Mouse (Mus musculus) skeletal muscle tissue, postnatal 0 days (tissue): ENCODE results near the gene Ccdc17. TPM values are rescaled to one million over a fixed set of nuclear protein-coding genes. Genes with fewer than 3 reads are reported as not detected.

Source experiments
- polyA plus RNA-seq: library from polyadenylated mRNA; unstranded; fragments of >200 nt; fragmentation: Nextera tagmentation; extraction: Ambion mirVana; gene quantifications from 2 replicates; pipeline ENCODE4 v1.2.1, GENCODE M21; 2015

Ccdc17 gene
- 3.6 and 4.7 TPM in 2 replicates for polyA plus RNA-seq

DNA sequence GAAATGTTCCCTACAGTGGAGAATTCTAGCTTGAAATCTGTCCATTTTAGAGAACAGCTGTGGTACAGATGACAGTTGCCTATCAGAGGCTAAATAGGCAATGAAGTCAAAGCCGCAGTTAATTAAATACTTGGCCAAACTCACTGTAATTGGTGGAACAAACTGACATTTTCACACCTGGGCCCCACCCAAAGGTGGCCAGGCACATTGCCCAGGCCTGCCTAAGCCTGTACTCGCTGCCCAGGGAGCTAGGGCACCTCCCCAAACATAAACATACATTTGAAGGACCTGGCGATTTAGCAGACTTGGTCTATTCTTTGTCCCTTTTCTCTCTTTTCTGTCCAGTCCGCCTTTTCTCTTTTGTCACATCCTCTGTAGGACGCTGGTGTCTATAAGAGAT lies at the start of gene Ccdc17:
Ccdc17 (plus strand) TSS at position 276 of the 400 bp plus-strand sequence.

DNA sequence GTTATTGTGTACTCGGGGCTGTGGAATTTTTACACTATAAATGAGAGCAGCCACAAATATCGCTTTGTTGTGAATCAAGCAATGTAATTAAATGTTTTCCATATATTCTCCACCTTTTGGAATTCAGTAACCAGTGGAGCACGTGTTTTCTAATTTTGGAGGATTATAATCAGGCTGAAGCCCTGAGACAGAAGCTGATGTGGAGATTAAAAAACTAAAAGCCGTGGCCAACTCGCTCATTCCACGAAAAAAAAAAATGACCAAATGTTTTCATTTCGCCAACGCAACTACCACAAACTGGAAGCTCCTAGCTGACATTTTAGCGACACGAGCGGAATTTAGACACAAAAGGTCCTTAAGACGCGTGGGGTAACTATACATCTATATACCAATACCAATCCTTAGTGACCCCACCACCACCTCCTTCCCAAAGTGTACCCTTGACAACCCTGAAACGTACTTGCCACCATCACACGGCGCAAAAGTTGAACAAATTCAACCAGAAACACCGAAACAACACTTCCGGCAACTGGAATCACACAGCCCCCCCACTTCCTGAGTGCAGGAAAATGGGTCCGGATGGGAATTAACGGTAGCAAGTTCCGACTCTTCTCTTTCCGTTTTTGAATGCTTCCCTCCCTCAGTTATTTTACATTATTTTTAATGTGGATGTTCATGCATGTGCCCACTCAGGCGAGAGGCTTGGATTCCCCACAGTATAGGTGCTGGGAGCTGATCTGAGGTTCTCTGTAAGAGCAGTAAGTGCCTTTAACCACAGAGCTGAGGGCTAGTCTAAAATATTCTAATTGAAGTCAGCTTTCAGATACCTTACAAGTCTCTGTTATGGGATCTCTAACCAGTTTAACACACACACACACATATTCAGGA lies 40.8 kb upstream of the Ccdc17 start, which contains the start of gene Tmem69:
Tmem69 (minus strand) TSS at position 524 of the 888 bp plus-strand sequence.

DNA sequence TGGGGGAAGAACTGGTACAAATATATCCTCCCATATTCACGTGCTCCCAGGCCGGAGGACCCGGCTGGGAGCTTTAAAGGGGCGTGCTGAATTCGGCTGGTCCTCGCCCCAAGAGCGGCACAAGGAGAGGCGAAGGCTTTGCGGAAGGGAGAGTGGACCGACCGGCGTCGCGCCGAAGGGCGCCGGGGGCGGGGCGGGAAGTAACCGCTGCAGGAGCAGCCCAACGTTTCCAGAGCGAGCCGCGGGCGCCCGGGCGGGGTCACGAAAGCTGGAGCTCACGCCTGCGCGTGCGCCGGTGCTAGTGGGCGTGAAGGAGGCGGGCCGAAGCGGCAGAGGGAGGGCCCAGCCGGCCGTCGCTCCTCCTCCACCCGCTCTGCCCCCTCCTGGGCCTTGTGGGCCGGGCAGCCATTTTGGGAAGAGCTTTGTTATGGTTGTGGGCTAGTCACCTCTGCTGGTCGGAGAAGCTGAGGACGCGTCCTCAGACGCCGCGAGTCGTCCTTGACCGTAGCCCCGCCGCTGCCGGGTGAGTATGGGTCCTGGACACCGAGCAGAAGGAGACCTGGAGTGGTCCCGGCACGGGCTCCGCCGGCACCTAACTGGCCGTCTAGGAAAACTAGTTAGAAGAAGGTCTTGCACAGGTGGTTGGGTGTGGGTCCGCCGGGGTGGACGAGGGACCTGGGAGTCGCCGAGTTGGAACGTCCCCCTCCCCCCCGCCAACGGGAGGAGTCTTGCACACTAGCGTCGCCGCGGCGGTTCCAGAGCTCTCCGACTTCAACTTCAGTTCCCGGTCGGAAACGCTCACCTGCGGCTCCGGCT lies 38.9 kb upstream of the Ccdc17 start, which contains the start of gene Gpbp1l1:
Gpbp1l1 (plus strand) TSS at position 353 of the 816 bp plus-strand sequence.

DNA sequence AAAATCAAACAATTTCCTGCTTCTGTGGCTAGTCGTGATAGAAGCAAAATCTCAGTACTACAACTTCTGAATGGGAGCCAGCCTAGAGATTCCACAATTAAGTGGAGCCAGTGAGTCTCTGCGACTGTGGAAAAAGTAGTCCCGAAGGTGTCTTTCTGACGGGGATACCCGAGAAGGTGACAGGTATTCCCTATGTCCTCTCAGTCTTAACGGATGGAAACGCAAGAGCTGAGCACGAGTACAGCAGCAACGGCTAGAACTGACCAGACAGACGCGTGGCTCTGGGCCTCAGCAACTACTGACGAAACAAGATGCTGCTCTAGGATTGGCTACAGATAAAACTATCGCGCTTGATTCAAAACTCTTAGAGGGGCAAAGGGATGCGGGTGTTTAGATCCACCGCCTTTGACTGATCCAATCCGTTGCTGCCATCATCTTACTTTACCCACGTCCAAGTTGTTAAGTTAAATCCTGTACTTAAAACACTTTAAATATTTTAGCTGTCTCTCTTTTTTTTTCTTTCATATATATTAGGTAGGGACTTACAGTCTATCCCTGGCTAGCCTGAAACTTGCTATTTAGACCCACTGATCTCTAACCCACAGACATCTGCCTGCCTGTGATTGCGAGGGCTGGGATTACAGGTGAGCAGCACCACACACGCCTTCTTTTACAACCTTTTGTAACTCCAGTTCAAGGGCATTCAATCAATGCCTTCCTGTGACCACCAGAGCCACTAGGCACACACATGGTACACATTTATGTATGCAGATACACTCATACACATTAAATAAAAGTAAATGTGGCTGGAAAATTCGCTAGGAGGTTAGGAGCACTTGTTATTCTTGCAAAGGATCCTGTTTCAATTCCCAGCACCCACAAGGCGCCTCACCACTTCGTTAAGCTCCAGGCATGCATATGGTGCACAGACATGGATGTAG lies 31.5 kb downstream of the Ccdc17 start, which contains the start of gene Nasp:
Nasp (minus strand) TSS at position 220 of the 941 bp plus-strand sequence.

Other genes starting within 250 kb of the Ccdc17 start
- gene Mast2, start 132.5 kb upstream of the Ccdc17 start, polyA plus RNA-seq = 20.7 and 24.9 TPM in 2 replicates
- gene Ipp, start 89.1 kb upstream of the Ccdc17 start, polyA plus RNA-seq = 13.9 and 14.0 TPM in 2 replicates
- gene Tmem69, start 40.7 kb upstream of the Ccdc17 start, polyA plus RNA-seq = 22.3 and 24.0 TPM in 2 replicates
- gene Gpbp1l1, start 39.0 kb upstream of the Ccdc17 start, polyA plus RNA-seq = 20.5 and 22.0 TPM in 2 replicates
- 19.7 and 26.7 TPM in 2 replicates for gene Nasp, start 31.3 kb downstream of the Ccdc17 start, polyA plus RNA-seq
- 409 and 505 TPM in 2 replicates for gene Akr1a1, start 55.0 kb downstream of the Ccdc17 start, polyA plus RNA-seq
- gene Prdx1, start 88.9 kb downstream of the Ccdc17 start, polyA plus RNA-seq = 559 and 700 TPM in 2 replicates
- gene Mmachc, start 111.8 kb downstream of the Ccdc17 start, polyA plus RNA-seq = 21.8 and 23.0 TPM in 2 replicates
- gene Ccdc163, start 111.9 kb downstream of the Ccdc17 start, polyA plus RNA-seq = 9.9 and 11.5 TPM in 2 replicates
- 3.0 and 3.5 TPM in 2 replicates for gene Tesk2, start 124.3 kb downstream of the Ccdc17 start, polyA plus RNA-seq
- gene Toe1, start 211.0 kb downstream of the Ccdc17 start, polyA plus RNA-seq = 12.7 and 14.5 TPM in 2 replicates
- 4.4 and 5.4 TPM in 2 replicates for gene Mutyh, start 211.1 kb downstream of the Ccdc17 start, polyA plus RNA-seq
- gene Hpdl, start 225.1 kb downstream of the Ccdc17 start, polyA plus RNA-seq = 0.97 and 1.5 TPM in 2 replicates